Mouse (Mus musculus): ENCODE data around the gene Tmem94. TPM values are rescaled to one million over a fixed set of nuclear protein-coding genes. Genes with fewer than 3 reads are reported as not detected.
A peak's percentile ranks its signal among the peaks of the same experiment; 100 is the strongest.

The Tmem94 gene
- polyA plus RNA-seq (2014; fragmentation: Nextera tagmentation; extraction: Ambion mirVana) = 15.5 and 16.4 TPM in 2 replicates

DNA sequence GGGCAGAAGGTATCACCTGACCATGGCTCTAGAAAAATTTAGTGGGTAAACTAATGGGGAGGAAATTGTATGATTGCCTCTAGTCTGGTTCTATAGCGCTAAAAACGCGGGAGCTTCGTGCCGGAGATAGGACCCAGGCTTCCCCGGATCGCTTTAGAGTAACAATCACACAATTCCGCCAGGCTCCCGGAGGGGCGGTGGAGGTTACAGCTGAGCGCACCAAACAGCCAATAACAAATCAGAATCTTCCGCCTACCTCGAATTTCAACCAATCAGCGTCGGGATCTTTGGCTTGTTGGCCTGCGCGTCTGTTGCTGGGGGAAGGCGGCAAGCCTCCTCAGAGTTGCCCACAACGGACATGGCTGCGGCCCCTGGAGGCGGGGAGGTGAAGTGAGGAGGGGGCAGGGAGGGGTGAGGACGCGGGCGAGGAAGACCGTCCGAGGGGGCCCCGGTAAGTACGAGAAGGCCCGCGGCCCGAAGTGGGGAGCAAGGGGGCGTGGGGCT is at the start of gene Tmem94:
TSS of gene Tmem94 (plus strand) at position 331 of the 504 bp plus-strand sequence.
- ATAC-seq (ENCODE audit: low FRiP score) (peak; percentile 98), DNase-seq (ENCODE audit: low spot score) (peak; percentile 100)
- H3K4me3 ChIP-seq (ENCODE audit: low read depth, low read length) = peak within 1 kb of the TSS; percentile 79
- no peaks in the 10 kb centered on the region for H3K36me3 ChIP-seq (ENCODE audit: control insufficient read depth, insufficient read depth, low read length)
- H3K9me3 ChIP-seq (ENCODE audit: control insufficient read depth, low read length) = no peaks in the 10 kb centered on the region
- H3K4me1 ChIP-seq (replicated peaks; ENCODE audit: control insufficient read depth, insufficient read depth, low read length) = 0 out of 2 replicates have a peak, but pooled peaks cover 2% of the 10 kb centered on the region
- no peaks in the 10 kb centered on the region for H3K27me3 ChIP-seq (ENCODE audit: control insufficient read depth, insufficient read depth, low read length)
- H3K9ac ChIP-seq (ENCODE audit: low read depth, low read length) = peak within 1 kb of the TSS; percentile 99
- peak within 1 kb of the TSS; percentile 86 for H3K27ac ChIP-seq (ENCODE audit: low read depth, low read length)
- under 1% methylated on average over 32 of the region's 32 CpGs for WGBS
- H3K4me2 ChIP-seq (replicated peaks; ENCODE audit: low read depth, low read length) = peak within 1 kb of the TSS; percentile 83

- no peak for DNase-seq (ENCODE audit: low spot score)
- Histone ChIP-seq H3K9ac (ENCODE audit: low read depth, low read length) (no peak overlapping the region), H3K27me3 (ENCODE audit: control insufficient read depth, insufficient read depth, low read length) (no peaks in the 10 kb centered on the region), H3K9me3 (ENCODE audit: control insufficient read depth, low read length) (no peaks in the 10 kb centered on the region), H3K4me1 (replicated peaks; ENCODE audit: control insufficient read depth, insufficient read depth, low read length) (no peaks in the 10 kb centered on the region), H3K27ac (ENCODE audit: low read depth, low read length) (no peak overlapping the region), H3K4me2 (replicated peaks; ENCODE audit: low read depth, low read length) (no peak overlapping the region), H3K4me3 (ENCODE audit: low read depth, low read length) (no peak overlapping the region), H3K36me3 (ENCODE audit: control insufficient read depth, insufficient read depth, low read length) (no peaks in the 10 kb centered on the region)
- WGBS = 83% methylated on average over 14 of the region's 15 CpGs
- ATAC-seq (ENCODE audit: low FRiP score) = no peak
Observed at GRCm38 (mm10) chr11:115716410-115717338, 48.6 kb upstream of the Tmem94 start.

DNA sequence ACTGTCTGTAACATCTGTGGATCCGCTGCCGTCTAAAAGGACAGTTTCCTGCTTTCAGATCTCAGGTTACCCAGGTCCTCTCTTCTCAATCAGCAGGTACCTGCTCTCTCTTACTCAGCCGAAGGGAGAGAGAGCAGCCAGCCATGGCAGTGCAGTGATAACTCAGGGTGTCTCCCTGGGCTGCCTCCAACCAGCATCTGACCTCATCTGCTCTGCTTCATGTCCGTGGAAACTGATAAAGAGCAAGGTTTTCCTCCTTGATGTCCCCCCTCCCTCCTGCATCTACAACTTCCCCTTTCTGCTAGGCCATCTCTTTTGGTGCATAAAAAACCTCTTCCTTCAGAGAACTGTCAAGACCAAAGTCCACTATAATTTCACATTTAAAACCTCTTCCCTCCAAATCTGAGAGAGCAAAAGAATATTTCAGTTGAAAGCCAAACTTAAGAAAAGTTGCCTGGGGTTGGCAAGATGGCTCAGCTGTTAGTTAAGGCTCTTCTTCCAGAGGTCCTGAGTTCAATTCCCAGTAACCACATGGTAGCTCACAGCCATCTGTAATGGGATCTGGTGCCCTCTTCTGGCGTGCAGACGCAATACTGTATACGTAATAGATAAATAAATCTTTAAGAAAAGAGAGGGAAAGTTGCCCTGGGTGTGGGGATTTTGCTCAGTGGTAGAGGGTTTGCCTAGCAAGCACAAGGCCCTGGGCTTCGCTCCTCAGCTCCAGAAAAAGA is 47.4 kb upstream of the Tmem94 start:
- Histone ChIP-seq H3K9ac (ENCODE audit: low read depth, low read length) (no peak overlapping the region), H3K4me2 (replicated peaks; ENCODE audit: low read depth, low read length) (no peak overlapping the region), H3K4me1 (replicated peaks; ENCODE audit: control insufficient read depth, insufficient read depth, low read length) (no peaks in the 10 kb centered on the region), H3K36me3 (ENCODE audit: control insufficient read depth, insufficient read depth, low read length) (no peaks in the 10 kb centered on the region), H3K9me3 (ENCODE audit: control insufficient read depth, low read length) (no peaks in the 10 kb centered on the region), H3K27ac (ENCODE audit: low read depth, low read length) (no peak overlapping the region), H3K4me3 (ENCODE audit: low read depth, low read length) (no peak overlapping the region), H3K27me3 (ENCODE audit: control insufficient read depth, insufficient read depth, low read length) (no peaks in the 10 kb centered on the region)
- DNase-seq (ENCODE audit: low spot score) = no peak
- 57% methylated on average over 8 of the region's 8 CpGs for WGBS
- no peak for ATAC-seq (ENCODE audit: low FRiP score)

GRCm38 (mm10) chr11:115722638-115723037 is 42.6 kb upstream of the Tmem94 start:
- H3K27ac ChIP-seq (ENCODE audit: low read depth, low read length) = no peak overlapping the region
- H3K27me3 ChIP-seq (ENCODE audit: control insufficient read depth, insufficient read depth, low read length) = no peaks in the 10 kb centered on the region
- DNase-seq (ENCODE audit: low spot score) = peak; percentile 86
- H3K36me3 ChIP-seq (ENCODE audit: control insufficient read depth, insufficient read depth, low read length) = no peaks in the 10 kb centered on the region
- H3K4me2 ChIP-seq (replicated peaks; ENCODE audit: low read depth, low read length) = no peak overlapping the region
- H3K4me3 ChIP-seq (ENCODE audit: low read depth, low read length) = no peak overlapping the region
- no peak overlapping the region for H3K9ac ChIP-seq (ENCODE audit: low read depth, low read length)
- H3K4me1 ChIP-seq (replicated peaks; ENCODE audit: control insufficient read depth, insufficient read depth, low read length) = no peaks in the 10 kb centered on the region
- 23% methylated on average over 14 of the region's 14 CpGs for WGBS
- ATAC-seq (ENCODE audit: low FRiP score) = no peak
- H3K9me3 ChIP-seq (ENCODE audit: control insufficient read depth, low read length) = no peaks in the 10 kb centered on the region

DNA sequence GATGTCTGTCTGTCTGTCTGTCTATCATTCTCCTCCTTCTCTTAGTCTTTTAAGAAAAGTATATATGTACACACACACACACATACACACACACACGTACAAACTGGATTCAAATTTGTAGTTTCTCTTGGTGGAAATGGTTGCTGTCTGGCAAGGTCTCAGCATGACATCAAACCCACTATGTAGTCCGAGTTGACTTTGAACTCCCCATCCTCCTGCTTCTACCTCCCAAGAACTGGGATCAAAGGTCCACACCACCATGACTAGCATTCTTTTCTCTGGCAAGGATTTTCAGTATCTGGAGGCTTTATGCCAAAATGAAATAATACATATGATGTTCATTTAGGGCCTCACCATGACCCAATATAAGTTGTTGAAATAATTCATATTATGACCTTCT is 42.0 kb upstream of the Tmem94 start:
- no peak for DNase-seq (ENCODE audit: low spot score)
- H3K9me3 ChIP-seq (ENCODE audit: control insufficient read depth, low read length) = no peaks in the 10 kb centered on the region
- no peaks in the 10 kb centered on the region for H3K4me1 ChIP-seq (replicated peaks; ENCODE audit: control insufficient read depth, insufficient read depth, low read length)
- WGBS = 76% methylated on average over 2 of the region's 2 CpGs
- no peak for ATAC-seq (ENCODE audit: low FRiP score)
- H3K9ac ChIP-seq (ENCODE audit: low read depth, low read length) = no peak overlapping the region
- H3K27ac ChIP-seq (ENCODE audit: low read depth, low read length) = no peak overlapping the region
- no peaks in the 10 kb centered on the region for H3K36me3 ChIP-seq (ENCODE audit: control insufficient read depth, insufficient read depth, low read length)
- H3K27me3 ChIP-seq (ENCODE audit: control insufficient read depth, insufficient read depth, low read length) = no peaks in the 10 kb centered on the region
- H3K4me3 ChIP-seq (ENCODE audit: low read depth, low read length) = no peak overlapping the region
- no peak overlapping the region for H3K4me2 ChIP-seq (replicated peaks; ENCODE audit: low read depth, low read length)

GRCm38 (mm10) chr11:115734041-115734686 is 31.1 kb upstream of the Tmem94 start:
- no peak overlapping the region for H3K9ac ChIP-seq (ENCODE audit: low read depth, low read length)
- peaks cover 4% of the 10 kb centered on the region for H3K4me1 ChIP-seq (replicated peaks; ENCODE audit: control insufficient read depth, insufficient read depth, low read length)
- H3K27ac ChIP-seq (ENCODE audit: low read depth, low read length) = no peak overlapping the region

GRCm38 (mm10) chr11:115737608-115738208 is 27.5 kb upstream of the Tmem94 start:
- 33% methylated on average over 10 of the region's 10 CpGs for WGBS
- Histone ChIP-seq H3K27me3 (ENCODE audit: control insufficient read depth, insufficient read depth, low read length) (no peaks in the 10 kb centered on the region), H3K4me1 (replicated peaks; ENCODE audit: control insufficient read depth, insufficient read depth, low read length) (peaks cover 4% of the 10 kb centered on the region), H3K4me3 (ENCODE audit: low read depth, low read length) (no peak overlapping the region), H3K9ac (ENCODE audit: low read depth, low read length) (no peak overlapping the region), H3K4me2 (replicated peaks; ENCODE audit: low read depth, low read length) (no peak overlapping the region), H3K27ac (ENCODE audit: low read depth, low read length) (peak overlapping the region; percentile 31), H3K9me3 (ENCODE audit: control insufficient read depth, low read length) (no peaks in the 10 kb centered on the region), H3K36me3 (ENCODE audit: control insufficient read depth, insufficient read depth, low read length) (no peaks in the 10 kb centered on the region)
- DNase-seq (ENCODE audit: low spot score) = peak; percentile 73
- ATAC-seq (ENCODE audit: low FRiP score) = peak; percentile 75; the same call in 1 of the 2 replicates

More at GRCm38 (mm10) chr11:115734041-115734686, 31.1 kb upstream of the Tmem94 start:
- WGBS = 68% methylated on average over 11 of the region's 11 CpGs
- Histone ChIP-seq H3K9me3 (ENCODE audit: control insufficient read depth, low read length) (no peaks in the 10 kb centered on the region), H3K4me3 (ENCODE audit: low read depth, low read length) (no peak overlapping the region), H3K27me3 (ENCODE audit: control insufficient read depth, insufficient read depth, low read length) (no peaks in the 10 kb centered on the region), H3K4me2 (replicated peaks; ENCODE audit: low read depth, low read length) (no peak overlapping the region), H3K36me3 (ENCODE audit: control insufficient read depth, insufficient read depth, low read length) (no peaks in the 10 kb centered on the region)
- ATAC-seq (ENCODE audit: low FRiP score) (no peak), DNase-seq (ENCODE audit: low spot score) (no peak)

- no peak overlapping the region for H3K4me2 ChIP-seq (replicated peaks; ENCODE audit: low read depth, low read length)
- no peak for ATAC-seq (ENCODE audit: low FRiP score)
Observed at GRCm38 (mm10) chr11:115738275-115738885, 26.9 kb upstream of the Tmem94 start.

More at GRCm38 (mm10) chr11:115738275-115738885, 26.9 kb upstream of the Tmem94 start:
- peak; percentile 16 for DNase-seq (ENCODE audit: low spot score)
- Histone ChIP-seq H3K4me1 (replicated peaks; ENCODE audit: control insufficient read depth, insufficient read depth, low read length) (peaks cover 4% of the 10 kb centered on the region), H3K27ac (ENCODE audit: low read depth, low read length) (peak overlapping the region; percentile 31), H3K36me3 (ENCODE audit: control insufficient read depth, insufficient read depth, low read length) (no peaks in the 10 kb centered on the region), H3K4me3 (ENCODE audit: low read depth, low read length) (no peak overlapping the region), H3K27me3 (ENCODE audit: control insufficient read depth, insufficient read depth, low read length) (no peaks in the 10 kb centered on the region), H3K9me3 (ENCODE audit: control insufficient read depth, low read length) (no peaks in the 10 kb centered on the region), H3K9ac (ENCODE audit: low read depth, low read length) (no peak overlapping the region)
- 55% methylated on average over 13 of the region's 13 CpGs for WGBS

Data from hindbrain, embryonic 11.5 days (tissue).